Mouse (Mus musculus) lung, embryonic 15.5 days (tissue): ENCODE measurements at regions not wholly inside any gene's neighbourhood (a gene's known extent, or its start where the extent isn't known, plus 50 kb on each side); places are given as distances from the start of the nearest gene placed in this dataset.

Experiments
- ATAC-seq: fragments of 200-750 bp; cut with Nextera tagmentation; 2 replicates; pipeline ENCODE4 v1.8.0; 2017; ENCODE audit warnings: moderate number of reproducible peaks, borderline replicate concordance; ENCODE audit not compliant: low FRiP score, low TSS enrichment; ENCODE audit errors: extremely low read depth
- H3K27ac ChIP-seq: fragments of 300-500 bp; sonication (generic); 2 replicates; pipeline ENCODE4 v1.5.1; 2015; ENCODE audit warnings: moderate library complexity, mild to moderate bottlenecking, inconsistent platforms
- H3K27me3 ChIP-seq: fragments of 300-500 bp; sonication (generic); 2 replicates; pipeline ENCODE4 v1.6.1; 2015; ENCODE audit warnings: inconsistent platforms
- H3K36me3 ChIP-seq: fragments of 300-500 bp; sonication (generic); 2 replicates; pipeline ENCODE4 v1.6.1; 2015; ENCODE audit warnings: inconsistent platforms
- H3K4me1 ChIP-seq: fragments of 300-500 bp; sonication (generic); 2 replicates; pipeline ENCODE4 v1.6.1; 2015; ENCODE audit warnings: inconsistent platforms
- H3K4me2 ChIP-seq: fragments of 300-500 bp; sonication (generic); 2 replicates; pipeline ENCODE4 v1.6.1; 2015; ENCODE audit warnings: inconsistent platforms, mild to moderate bottlenecking, moderate library complexity
- H3K4me3 ChIP-seq: fragments of 300-500 bp; sonication (generic); 2 replicates; pipeline ENCODE4 v1.5.1; 2015; ENCODE audit warnings: mild to moderate bottlenecking, inconsistent platforms
- H3K9ac ChIP-seq: fragments of 300-500 bp; sonication (generic); 2 replicates; pipeline ENCODE4 v1.6.1; 2015; ENCODE audit warnings: inconsistent platforms
- H3K9me3 ChIP-seq: fragments of 300-500 bp; sonication (generic); 2 replicates; pipeline ENCODE4 v1.6.1; 2016; ENCODE audit warnings: inconsistent platforms
- WGBS: fragments of 180-500 bp; shearing (Covaris S2); methylation state at CpG from one replicate; pipeline ENCODE4 v1.1.7; 2015; 5-methylcytosine and 5-hydroxymethylcytosine counted together

DNA sequence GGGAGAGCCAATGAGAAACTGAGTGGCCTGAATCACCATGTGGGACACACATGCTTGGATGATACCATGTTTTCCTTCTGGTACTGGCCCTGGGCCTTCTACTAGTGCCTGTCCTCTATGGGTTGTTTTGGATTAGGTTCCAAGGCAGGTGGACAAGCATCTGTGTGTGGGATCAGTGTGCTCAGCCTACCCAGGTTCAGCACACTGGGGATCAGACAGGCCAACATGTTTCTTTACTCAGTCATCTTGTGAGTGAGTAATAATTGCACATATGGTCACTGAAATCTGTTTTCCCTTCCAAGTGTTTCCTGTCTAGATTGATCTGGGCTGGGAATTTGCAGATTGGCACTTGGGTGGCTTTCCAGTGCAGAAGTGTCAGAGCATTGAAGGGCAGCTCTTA is 346.6 kb upstream of the Tmc3 start:
- Histone ChIP-seq H3K27ac (no peak overlapping the region), H3K36me3 (no peaks in the 10 kb centered on the region), H3K4me3 (no peak overlapping the region), H3K9ac (no peak overlapping the region), H3K4me1 (peaks cover 6% of the 10 kb centered on the region; the same call in 1 of the 2 replicates), H3K4me2 (no peak overlapping the region), H3K9me3 (no peaks in the 10 kb centered on the region), H3K27me3 (no peaks in the 10 kb centered on the region)
- no peak for ATAC-seq

DNA sequence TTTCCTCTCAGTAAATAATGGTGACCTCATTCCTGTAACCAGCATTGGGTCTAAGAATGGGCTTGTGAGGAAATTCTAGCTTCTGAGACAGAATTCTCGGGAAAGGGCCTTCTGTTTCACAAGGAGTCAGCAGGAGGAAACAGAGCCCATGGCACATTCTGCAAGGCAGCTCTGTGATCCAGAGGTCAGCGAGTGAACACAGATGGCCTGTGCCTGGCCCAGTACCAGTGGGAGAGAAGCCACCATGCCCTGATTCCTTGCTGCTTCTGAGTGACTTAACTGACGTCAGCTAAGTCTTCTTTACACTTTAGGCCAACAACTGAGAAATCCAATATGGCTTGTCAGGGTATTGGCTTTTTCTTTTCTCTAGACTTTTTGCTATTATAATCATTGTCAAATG is 342.5 kb upstream of the Tmc3 start:
- Histone ChIP-seq H3K27ac (no peak overlapping the region), H3K4me2 (no peak overlapping the region), H3K4me3 (no peak overlapping the region), H3K4me1 (peaks cover 6% of the 10 kb centered on the region; the same call in 1 of the 2 replicates), H3K27me3 (no peaks in the 10 kb centered on the region), H3K9ac (no peak overlapping the region), H3K36me3 (no peaks in the 10 kb centered on the region), H3K9me3 (no peaks in the 10 kb centered on the region)
- WGBS = 33% methylated on average over 3 of the region's 3 CpGs
- no peak for ATAC-seq

DNA sequence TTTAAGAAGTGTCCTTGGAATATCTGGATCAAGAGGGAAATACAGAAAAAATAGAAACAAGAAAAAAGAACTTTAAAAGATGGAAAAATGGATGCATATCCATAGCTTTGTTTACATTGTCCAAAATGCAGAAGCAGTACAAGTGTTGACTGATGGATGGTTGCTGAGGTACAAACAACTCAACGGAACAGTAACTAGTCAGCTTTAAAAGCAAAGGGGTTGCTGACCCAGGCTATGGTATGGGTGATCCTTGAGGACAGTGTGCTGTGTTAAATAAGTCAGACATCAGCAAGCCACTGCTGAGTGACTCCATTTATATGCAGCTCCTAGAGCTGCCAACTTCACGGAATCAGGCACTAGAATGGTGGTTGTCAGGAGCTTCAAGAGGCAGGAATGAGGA is 338.9 kb upstream of the Tmc3 start:
- WGBS = 44% methylated on average over 2 of the region's 2 CpGs
- ATAC-seq = no peak

DNA sequence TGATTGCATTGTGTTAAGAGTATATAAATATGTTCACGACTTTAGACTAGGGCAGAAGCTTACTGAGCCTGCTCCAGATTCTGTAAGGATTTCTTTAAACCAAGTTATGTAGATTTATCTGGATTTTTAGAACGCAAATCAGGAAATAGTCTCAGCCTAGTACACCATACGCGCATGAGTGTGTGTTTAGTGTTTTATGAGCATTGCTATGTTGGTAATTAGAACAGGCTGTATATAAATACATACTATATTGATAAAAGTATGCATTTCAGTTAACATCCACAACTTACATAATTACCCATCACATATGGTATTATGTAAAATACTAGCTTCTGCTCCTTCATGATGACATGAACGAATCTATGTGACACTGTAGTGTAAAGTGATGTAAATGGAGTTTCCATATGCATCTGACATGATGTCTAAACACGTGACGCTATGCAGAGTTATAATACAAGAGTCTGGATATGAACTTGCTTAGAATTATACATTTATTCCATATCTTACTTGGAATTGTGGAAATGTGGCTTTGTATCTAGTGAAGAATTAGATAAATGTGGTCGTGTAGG is 332.6 kb upstream of the Tmc3 start:
- 0 out of 2 replicates have a peak, but pooled peaks cover 5% of the 10 kb centered on the region for H3K4me1 ChIP-seq
- WGBS = 81% methylated on average over 8 of the region's 8 CpGs
- ATAC-seq = no peak
- H3K4me3 ChIP-seq = no peak overlapping the region
- H3K4me2 ChIP-seq = no peak overlapping the region
- no peak overlapping the region for H3K27ac ChIP-seq
- H3K9ac ChIP-seq = no peak overlapping the region
- no peaks in the 10 kb centered on the region for H3K9me3 ChIP-seq
- H3K36me3 ChIP-seq = no peaks in the 10 kb centered on the region
- H3K27me3 ChIP-seq = no peaks in the 10 kb centered on the region

More for the DNA sequence above, 338.9 kb upstream of the Tmc3 start:
- peaks cover 6% of the 10 kb centered on the region; the same call in 1 of the 2 replicates for H3K4me1 ChIP-seq
- H3K9me3 ChIP-seq = no peaks in the 10 kb centered on the region
- H3K36me3 ChIP-seq = no peaks in the 10 kb centered on the region
- H3K4me3 ChIP-seq = no peak overlapping the region
- no peaks in the 10 kb centered on the region for H3K27me3 ChIP-seq
- H3K9ac ChIP-seq = no peak overlapping the region
- no peak overlapping the region for H3K4me2 ChIP-seq
- no peak overlapping the region for H3K27ac ChIP-seq

- Histone ChIP-seq H3K4me2 (no peak overlapping the region), H3K27ac (peak overlapping the region; percentile 1; the same call in 1 of the 2 replicates), H3K27me3 (no peaks in the 10 kb centered on the region), H3K9ac (no peak overlapping the region), H3K9me3 (no peaks in the 10 kb centered on the region), H3K4me1 (0 out of 2 replicates have a peak, but pooled peaks cover 5% of the 10 kb centered on the region), H3K36me3 (no peaks in the 10 kb centered on the region), H3K4me3 (no peak overlapping the region)
- peak; percentile 74; the same call in 1 of the 2 replicates for ATAC-seq
- WGBS = 58% methylated on average over 9 of the region's 9 CpGs
Measured at GRCm38 (mm10) chr7:83253001-83253400, 331.7 kb upstream of the Tmc3 start.

GRCm38 (mm10) chr7:83253432-83253831 is 331.3 kb upstream of the Tmc3 start:
- Histone ChIP-seq H3K4me1 (0 out of 2 replicates have a peak, but pooled peaks cover 5% of the 10 kb centered on the region), H3K9me3 (no peaks in the 10 kb centered on the region), H3K27ac (peak overlapping the region; percentile 39), H3K27me3 (no peaks in the 10 kb centered on the region), H3K4me2 (no peak overlapping the region), H3K36me3 (no peaks in the 10 kb centered on the region), H3K9ac (no peak overlapping the region), H3K4me3 (no peak overlapping the region)
- WGBS = 27% methylated on average over 3 of the region's 3 CpGs
- peak; percentile 59; the same call in 1 of the 2 replicates for ATAC-seq

DNA sequence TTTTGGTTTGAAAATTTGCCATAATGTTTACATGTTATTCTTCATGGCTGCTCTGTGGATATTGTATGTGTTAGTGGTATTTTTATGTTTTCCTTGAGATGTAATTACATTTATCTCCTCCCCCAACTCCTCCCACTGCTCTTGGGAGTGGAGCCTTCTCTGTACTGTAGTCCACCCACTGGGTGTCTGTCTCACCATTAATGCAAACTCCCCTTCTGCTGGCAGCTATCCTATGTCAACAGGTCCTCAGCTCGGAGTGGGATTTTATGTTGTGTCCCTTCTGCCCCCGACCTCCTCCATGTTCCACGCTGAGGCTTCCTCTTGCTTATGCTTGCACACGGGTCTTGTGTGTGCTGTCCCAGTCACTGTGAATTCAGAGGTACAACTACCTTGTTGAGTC is 330.3 kb upstream of the Tmc3 start:
- H3K27ac ChIP-seq = no peak overlapping the region
- no peak overlapping the region for H3K4me2 ChIP-seq
- no peaks in the 10 kb centered on the region for H3K9me3 ChIP-seq
- no peaks in the 10 kb centered on the region for H3K27me3 ChIP-seq
- H3K36me3 ChIP-seq = no peaks in the 10 kb centered on the region
- H3K9ac ChIP-seq = no peak overlapping the region
- H3K4me3 ChIP-seq = no peak overlapping the region
- 0 out of 2 replicates have a peak, but pooled peaks cover 5% of the 10 kb centered on the region for H3K4me1 ChIP-seq
- whole genome bisulfite sequencing = 75% methylated on average over 4 of the region's 4 CpGs
- no peak for ATAC-seq

DNA sequence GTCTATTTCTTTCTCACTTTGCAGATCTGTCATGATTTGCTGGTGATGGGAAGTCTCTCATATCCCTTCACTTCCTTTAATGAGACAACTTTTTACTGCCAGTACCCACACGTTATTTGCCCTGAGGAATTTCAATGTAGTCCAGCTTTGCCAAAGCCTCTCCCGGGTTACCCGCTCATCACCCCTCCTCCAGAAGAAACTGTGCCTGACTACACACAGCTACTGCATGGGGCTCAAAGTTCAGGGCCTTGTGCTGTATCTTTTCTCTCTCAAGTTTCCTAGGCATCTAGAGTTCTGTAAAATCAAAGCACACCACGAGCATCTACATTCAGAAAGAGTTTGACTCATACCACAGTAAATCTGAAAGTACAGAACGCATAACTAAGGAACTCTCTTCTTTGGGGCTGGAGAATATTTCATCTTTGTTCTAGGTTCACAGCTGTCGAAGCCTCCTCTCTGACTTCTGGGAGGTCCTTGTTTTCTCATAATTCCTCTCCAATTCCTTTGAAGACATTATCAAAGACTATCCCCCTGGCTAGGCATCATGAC is 328.4 kb upstream of the Tmc3 start:
- 71% methylated on average over 6 of the region's 6 CpGs for WGBS
- no peaks in the 10 kb centered on the region for H3K36me3 ChIP-seq
- H3K4me1 ChIP-seq = 0 out of 2 replicates have a peak, but pooled peaks cover 5% of the 10 kb centered on the region
- no peak for ATAC-seq
- no peaks in the 10 kb centered on the region for H3K9me3 ChIP-seq
- H3K9ac ChIP-seq = no peak overlapping the region
- no peak overlapping the region for H3K4me2 ChIP-seq
- H3K27ac ChIP-seq = no peak overlapping the region
- H3K27me3 ChIP-seq = no peaks in the 10 kb centered on the region
- no peak overlapping the region for H3K4me3 ChIP-seq

DNA sequence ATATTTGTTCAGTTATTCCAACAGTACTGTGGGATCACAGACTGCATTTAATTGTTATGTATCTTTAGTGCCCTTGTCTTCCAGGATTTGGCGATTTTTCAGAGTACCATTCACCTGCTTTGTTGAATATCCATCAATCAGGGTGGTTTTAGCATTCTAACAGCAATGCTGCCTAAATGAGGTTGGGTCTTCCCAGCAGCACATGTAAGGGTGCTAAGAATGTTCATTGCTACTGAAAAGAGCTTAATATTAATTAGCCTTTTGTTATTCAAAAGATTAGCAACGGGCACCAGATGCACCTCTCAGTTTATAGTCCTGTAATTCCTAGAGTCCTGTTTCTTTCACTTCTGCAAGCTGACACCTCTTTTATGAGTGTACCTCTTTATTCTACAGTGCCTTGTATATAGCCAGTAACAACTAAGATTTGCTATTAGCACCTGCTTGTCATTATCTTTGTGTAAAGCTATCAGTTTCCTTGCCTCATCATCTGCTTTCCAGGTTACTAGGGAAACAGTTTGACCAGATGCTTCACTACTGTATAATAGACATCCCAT is 326.3 kb upstream of the Tmc3 start:
- Histone ChIP-seq H3K27ac (no peak overlapping the region), H3K9me3 (no peaks in the 10 kb centered on the region), H3K4me1 (0 out of 2 replicates have a peak, but pooled peaks cover 4% of the 10 kb centered on the region), H3K27me3 (no peaks in the 10 kb centered on the region), H3K36me3 (no peaks in the 10 kb centered on the region), H3K4me3 (no peak overlapping the region), H3K9ac (no peak overlapping the region), H3K4me2 (no peak overlapping the region)
- ATAC-seq = no peak
- 69% methylated on average over 2 of the region's 2 CpGs for WGBS

GRCm38 (mm10) chr7:83261489-83261888 is 323.2 kb upstream of the Tmc3 start:
- no peak for ATAC-seq
- H3K27ac ChIP-seq = no peak overlapping the region

DNA sequence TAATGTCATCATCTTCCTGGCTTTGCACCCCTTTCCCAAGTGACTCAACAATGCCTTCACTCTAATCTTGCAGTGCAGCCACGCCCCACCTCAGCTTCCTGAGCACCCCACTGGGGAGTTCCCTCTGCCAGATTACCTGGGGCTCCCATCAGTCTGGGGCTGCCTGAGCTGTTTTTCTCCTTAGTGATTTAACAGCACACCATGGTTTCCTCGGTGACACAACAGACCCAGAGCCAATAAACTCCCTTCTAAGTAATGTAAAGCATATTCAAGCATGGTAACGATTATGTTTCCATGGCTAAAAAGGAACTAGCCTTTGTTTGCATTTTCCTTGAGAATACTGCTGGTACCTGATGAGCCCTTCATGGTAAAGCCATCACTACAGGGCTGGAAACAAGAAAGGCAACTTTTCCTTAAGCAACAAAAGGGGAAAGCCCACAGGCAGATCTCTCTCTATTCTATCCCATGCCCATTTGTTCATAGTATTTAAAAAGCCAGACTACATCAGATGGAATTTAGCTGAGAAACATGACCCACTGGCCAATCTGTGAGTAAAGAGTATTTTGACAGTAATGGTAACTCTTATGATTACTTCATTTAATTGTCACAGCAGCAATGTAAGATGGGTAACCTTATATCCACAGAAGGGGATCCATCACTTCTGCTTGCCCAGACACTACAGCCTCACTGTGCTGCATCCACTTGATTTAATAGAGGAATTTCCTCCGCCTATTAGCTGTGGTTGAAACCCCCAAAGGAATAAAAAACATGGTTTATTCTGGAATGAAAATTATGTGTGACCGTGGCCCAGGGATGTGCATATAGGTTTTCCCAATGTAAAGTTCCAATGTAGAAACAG is 294.6 kb upstream of the Tmc3 start:
- Histone ChIP-seq H3K4me1 (no peaks in the 10 kb centered on the region), H3K4me2 (no peak overlapping the region), H3K27ac (no peak overlapping the region), H3K9ac (no peak overlapping the region), H3K36me3 (no peaks in the 10 kb centered on the region), H3K9me3 (no peaks in the 10 kb centered on the region), H3K27me3 (no peaks in the 10 kb centered on the region), H3K4me3 (no peak overlapping the region)
- ATAC-seq = no peak
- WGBS = 49% methylated on average over 5 of the region's 5 CpGs

More at GRCm38 (mm10) chr7:83261489-83261888, 323.2 kb upstream of the Tmc3 start:
- no peaks in the 10 kb centered on the region for H3K4me1 ChIP-seq
- H3K9me3 ChIP-seq = no peaks in the 10 kb centered on the region
- H3K9ac ChIP-seq = no peak overlapping the region
- H3K36me3 ChIP-seq = no peaks in the 10 kb centered on the region
- H3K27me3 ChIP-seq = no peaks in the 10 kb centered on the region
- no peak overlapping the region for H3K4me3 ChIP-seq
- H3K4me2 ChIP-seq = no peak overlapping the region

DNA sequence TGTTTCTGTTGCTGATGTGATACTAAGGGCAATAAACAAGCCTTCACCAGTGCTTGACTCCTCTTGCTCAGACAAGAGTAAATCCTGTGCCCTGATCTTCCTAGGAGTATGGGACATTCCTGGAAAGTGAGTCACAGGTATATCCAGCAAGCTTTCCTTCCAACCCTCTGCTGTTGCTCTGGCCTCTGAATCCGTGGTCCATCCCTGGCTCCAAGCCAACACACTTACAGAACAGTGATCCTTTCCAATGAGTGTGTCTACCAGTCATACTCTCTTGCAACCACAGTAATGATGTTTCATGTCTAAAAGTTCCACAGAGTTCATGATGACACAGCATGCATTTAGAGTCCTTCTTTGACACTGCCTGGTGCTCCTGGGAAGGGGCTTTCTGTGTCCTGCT is 277.6 kb upstream of the Tmc3 start:
- WGBS = 5% methylated on average over 1 of the region's 1 CpGs
- Histone ChIP-seq H3K4me1 (no peaks in the 10 kb centered on the region), H3K4me3 (no peak overlapping the region), H3K9ac (no peak overlapping the region), H3K27me3 (no peaks in the 10 kb centered on the region), H3K36me3 (no peaks in the 10 kb centered on the region), H3K27ac (no peak overlapping the region), H3K9me3 (no peaks in the 10 kb centered on the region), H3K4me2 (no peak overlapping the region)
- ATAC-seq = no peak
